Mouse (Mus musculus) B cell, adult 2 months (primary cell): ENCODE results near the gene Mapkapk5.

ENCODE experiments used
- DNase-seq, 2 experiments: peaks; one replicate each; pipeline ENCODE4 v3.0.0; 2022

Mapkapk5 gene

DNA sequence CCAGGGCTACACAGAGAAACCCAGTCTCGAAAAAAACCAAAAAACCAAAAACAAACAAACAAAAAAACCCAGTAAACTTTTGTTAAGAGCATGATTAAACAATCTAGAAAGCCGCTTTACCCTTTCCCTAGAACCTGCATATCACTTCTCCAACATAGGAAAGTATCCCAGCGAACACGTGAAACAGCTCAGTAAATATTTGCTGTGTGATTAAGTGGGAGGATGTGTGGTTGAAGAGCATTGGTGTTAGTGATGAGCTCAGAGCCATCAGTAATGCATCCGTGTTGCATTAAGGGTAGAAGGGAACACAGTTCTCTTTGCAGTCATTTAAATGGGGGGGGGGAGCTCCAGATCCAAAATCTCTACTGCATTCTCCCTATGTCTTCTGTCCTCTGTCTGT, 60.9 kb downstream of the Mapkapk5 start:
- DNase-seq = no peak

- peak; percentile 59 to 68 for DNase-seq
Observed at GRCm38 (mm10) chr5:121477680-121478079, 68.0 kb downstream of the Mapkapk5 start.

GRCm38 (mm10) chr5:121476040-121476439, 69.7 kb downstream of the Mapkapk5 start:
- no peak for DNase-seq
